Mouse (Mus musculus): Measurements from ENCODE around the gene Pank1.

Gene Pank1

GRCm38 (mm10) chr19:34825946-34826655 is 53.2 kb downstream of the Pank1 start:
- no peak for DNase-seq (ENCODE audit: low spot score in 2 of 2)

- no peak for DNase-seq (ENCODE audit: low spot score in 2 of 2)
Observed at GRCm38 (mm10) chr19:34819577-34820170, 59.6 kb downstream of the Pank1 start.

GRCm38 (mm10) chr19:34815371-34815770 is 63.9 kb downstream of the Pank1 start:
- DNase-seq (ENCODE audit: low spot score in 2 of 2) = no peak

- DNase-seq (ENCODE audit: low spot score in 2 of 2) = no peak
Observed at GRCm38 (mm10) chr19:34814696-34815095, 64.6 kb downstream of the Pank1 start.

GRCm38 (mm10) chr19:34813961-34814360 is 65.3 kb downstream of the Pank1 start:
- no peak for DNase-seq (ENCODE audit: low spot score in 2 of 2)

- no peak for DNase-seq (ENCODE audit: low spot score in 2 of 2)
Observed at GRCm38 (mm10) chr19:34813533-34813932, 65.7 kb downstream of the Pank1 start.

- DNase-seq (ENCODE audit: low spot score in 2 of 2) = no peak
Observed at GRCm38 (mm10) chr19:34812711-34813110, 66.5 kb downstream of the Pank1 start.

- DNase-seq (ENCODE audit: low spot score in 2 of 2) = no peak
Observed at GRCm38 (mm10) chr19:34807173-34807572, 72.1 kb downstream of the Pank1 start.

GRCm38 (mm10) chr19:34805071-34805470 is 74.2 kb downstream of the Pank1 start:
- DNase-seq (ENCODE audit: low spot score in 2 of 2) = no peak

GRCm38 (mm10) chr19:34804531-34804930 is 74.7 kb downstream of the Pank1 start:
- no peak for DNase-seq (ENCODE audit: low spot score in 2 of 2)

- DNase-seq (ENCODE audit: low spot score in 2 of 2) = no peak
Observed at GRCm38 (mm10) chr19:34803396-34803795, 75.9 kb downstream of the Pank1 start.

- DNase-seq (ENCODE audit: low spot score in 2 of 2) = peak in 1 of 2 experiments; percentile 6
Observed at GRCm38 (mm10) chr19:34799644-34800267, 79.5 kb downstream of the Pank1 start.

- DNase-seq (ENCODE audit: low spot score in 2 of 2) = no peak
Observed at GRCm38 (mm10) chr19:34796396-34796795, 82.9 kb downstream of the Pank1 start.

GRCm38 (mm10) chr19:34782491-34782890 is 96.8 kb downstream of the Pank1 start:
- no peak for DNase-seq (ENCODE audit: low spot score in 2 of 2)

GRCm38 (mm10) chr19:34778993-34779392 is 100.3 kb downstream of the Pank1 start:
- DNase-seq (ENCODE audit: low spot score in 2 of 2) = no peak

GRCm38 (mm10) chr19:34778098-34778497 is 101.2 kb downstream of the Pank1 start:
- no peak for DNase-seq (ENCODE audit: low spot score in 2 of 2)

GRCm38 (mm10) chr19:34772775-34773174 is 106.5 kb downstream of the Pank1 start:
- peak in 1 of 2 experiments; percentile 7 for DNase-seq (ENCODE audit: low spot score in 2 of 2)

GRCm38 (mm10) chr19:34770764-34771163 is 108.5 kb downstream of the Pank1 start:
- DNase-seq (ENCODE audit: low spot score in 2 of 2) = no peak

GRCm38 (mm10) chr19:34758754-34759153 is 120.5 kb downstream of the Pank1 start:
- no peak for DNase-seq (ENCODE audit: low spot score in 2 of 2)

All from spleen, postnatal 14 days (tissue).